11 mouse cellular contexts compared by ENCODE assay signal in genomic region chr6:49165101-49165500, GRCm38 (mm10). TPM values are rescaled to one million over a fixed set of nuclear protein-coding genes. Genes with fewer than 3 reads are reported as not detected.
DNase-seq lines count a peak whose midpoint lies in the region; ATAC-seq lines count a peak whose summit lies in the region.
"Had no signal": no experiment of that assay in that cellular context is flagged by ENCODE, and none has a peak within 500 bp of the region (broad histone marks: within the 10 kb centered on the region; RNA-seq: fewer than 3 reads in every experiment).

No protein-coding gene starts in this region.

- H3K27ac ChIP-seq in heart, embryonic 11.5 days (ENCODE audit: low read depth, low read length): peak overlapping the region; percentile 41; the same call in 1 of the 2 replicates
- H3K27ac ChIP-seq in embryonic facial prominence, embryonic 14.5 days (replicated peaks; ENCODE audit: low read depth, low read length): no peak overlapping the region
- H3K27ac ChIP-seq: limb, embryonic 10.5 days had no signal

- H3K4me1 ChIP-seq in heart, embryonic 11.5 days (ENCODE audit: control insufficient read depth, insufficient read depth, low read length): peaks cover 26% of the 10 kb centered on the region
- no peaks in the 10 kb centered on the region; the same call in 1 of the 2 replicates for H3K4me1 ChIP-seq in embryonic facial prominence, embryonic 14.5 days (ENCODE audit: control insufficient read depth, insufficient read depth, low read length)

- H3K27me3 ChIP-seq in heart, embryonic 11.5 days (ENCODE audit: control insufficient read depth, insufficient read depth, low read length): no peaks in the 10 kb centered on the region
- no peaks in the 10 kb centered on the region for H3K27me3 ChIP-seq in embryonic facial prominence, embryonic 14.5 days (replicated peaks; ENCODE audit: control insufficient read depth, insufficient read depth, low read length)

- no peaks in the 10 kb centered on the region for H3K9me3 ChIP-seq in heart, embryonic 11.5 days (replicated peaks; ENCODE audit: control insufficient read depth, low read length)
- no peaks in the 10 kb centered on the region for H3K9me3 ChIP-seq in embryonic facial prominence, embryonic 14.5 days (ENCODE audit: control insufficient read depth, low read length)
- H3K9me3 ChIP-seq: limb, embryonic 10.5 days had no signal

- no peaks in the 10 kb centered on the region for H3K36me3 ChIP-seq in heart, embryonic 11.5 days (ENCODE audit: control insufficient read depth, insufficient read depth, low read length)
- peaks cover 5% of the 10 kb centered on the region; the same call in 1 of the 2 replicates for H3K36me3 ChIP-seq in embryonic facial prominence, embryonic 14.5 days (ENCODE audit: control insufficient read depth, insufficient read depth, low read length)

- no peak overlapping the region for H3K4me2 ChIP-seq in heart, embryonic 11.5 days
- H3K4me2 ChIP-seq in embryonic facial prominence, embryonic 14.5 days (ENCODE audit: low read depth, low read length): no peak overlapping the region

- 53% methylated on average over 6 of the region's 6 CpGs for WGBS in heart, embryonic 11.5 days (ENCODE audit: insufficient replicate concordance)
- WGBS in embryonic facial prominence, embryonic 14.5 days: 58% methylated on average over 6 of the region's 6 CpGs

- no peak for ATAC-seq in heart, embryonic 11.5 days (replicated peaks; ENCODE audit: insufficient number of reproducible peaks, low FRiP score, low TSS enrichment)
- peak; percentile 12; the same call in 1 of the 2 replicates for ATAC-seq in embryonic facial prominence, embryonic 14.5 days (ENCODE audit: low read depth)

- DNase-seq in heart, postnatal 14 days: no peak
- DNase-seq in ES-CJ7 (ENCODE audit: low read depth, low spot score): peak; percentile 79
- no peak for DNase-seq in embryonic facial prominence, embryonic 14.5 days (ENCODE audit: low spot score)
- peak; percentile 44 to 73 for DNase-seq in kidney, postnatal 36 days
- no peak for DNase-seq in left cerebral cortex, adult 8-10 months (ENCODE audit: low spot score in 2 of 2)
- DNase-seq in layer of hippocampus, postnatal 36 days: no peak
- no peak for DNase-seq in layer of hippocampus, adult 9-10 months (ENCODE audit: low spot score)
- DNase-seq: lung, postnatal 4 days had no signal

- no peak overlapping the region for H3K4me3 ChIP-seq in heart, embryonic 11.5 days (ENCODE audit: low read depth, low read length)
- H3K4me3 ChIP-seq in embryonic facial prominence, embryonic 14.5 days (ENCODE audit: low read depth, low read length): no peak overlapping the region
- H3K4me3 ChIP-seq: limb, embryonic 10.5 days had no signal

- intact Hi-C loops in heart, postnatal 14 days (cut with DNase I): no loop called here

- H3K9ac ChIP-seq in heart, embryonic 11.5 days (ENCODE audit: low read depth, low read length): no peak overlapping the region
- H3K9ac ChIP-seq in embryonic facial prominence, embryonic 14.5 days (ENCODE audit: low read depth, low read length): no peak overlapping the region

RNA-seq across cellular contexts. Expression of gene Igf2bp3, which starts 49.7 kb away (rescaled TPM):
- 74.4 and 78.3 TPM in 2 replicates for polyA plus RNA-seq in heart, embryonic 11.5 days (2014; fragmentation: Nextera tagmentation; extraction: Ambion mirVana)
- 1 to 10 TPM in 1 of 2 experiments, under 1 TPM in 1; 0.93 to 1.6 TPM for total RNA-seq in heart, postnatal 14 days (2021)
- 49.4 and 61.6 TPM in 2 replicates for polyA plus RNA-seq in embryonic facial prominence, embryonic 14.5 days (2014; fragmentation: Nextera tagmentation; extraction: Ambion mirVana)
- total RNA-seq in left cerebral cortex, adult 8-10 months (2022): not detected
- total RNA-seq in layer of hippocampus, postnatal 36 days (2021): not detected
- polyA plus RNA-seq: cortical plate, adult 2 months had no signal

Comparison
In these comparisons a context has a peak if more than half of its experiments do, and no peak if none do; other contexts are left out.
1. DNase-seq: peak in ES-CJ7 (single experiment) and kidney, postnatal 36 days (2 of 2); none in heart, postnatal 14 days (0 of 2), embryonic facial prominence, embryonic 14.5 days (single experiment), left cerebral cortex, adult 8-10 months (0 of 2), layer of hippocampus, postnatal 36 days (0 of 2) and layer of hippocampus, adult 9-10 months (single experiment).